Mouse (Mus musculus) embryo, embryonic 10.5 days (tissue): ENCODE measurements around the gene Fgf22.

Experiments used
- DNase-seq: peaks from one replicate; pipeline ENCODE4 v3.0.0-alpha.2; 2015; ENCODE audit warnings: low spot score

Fgf22 gene

DNA sequence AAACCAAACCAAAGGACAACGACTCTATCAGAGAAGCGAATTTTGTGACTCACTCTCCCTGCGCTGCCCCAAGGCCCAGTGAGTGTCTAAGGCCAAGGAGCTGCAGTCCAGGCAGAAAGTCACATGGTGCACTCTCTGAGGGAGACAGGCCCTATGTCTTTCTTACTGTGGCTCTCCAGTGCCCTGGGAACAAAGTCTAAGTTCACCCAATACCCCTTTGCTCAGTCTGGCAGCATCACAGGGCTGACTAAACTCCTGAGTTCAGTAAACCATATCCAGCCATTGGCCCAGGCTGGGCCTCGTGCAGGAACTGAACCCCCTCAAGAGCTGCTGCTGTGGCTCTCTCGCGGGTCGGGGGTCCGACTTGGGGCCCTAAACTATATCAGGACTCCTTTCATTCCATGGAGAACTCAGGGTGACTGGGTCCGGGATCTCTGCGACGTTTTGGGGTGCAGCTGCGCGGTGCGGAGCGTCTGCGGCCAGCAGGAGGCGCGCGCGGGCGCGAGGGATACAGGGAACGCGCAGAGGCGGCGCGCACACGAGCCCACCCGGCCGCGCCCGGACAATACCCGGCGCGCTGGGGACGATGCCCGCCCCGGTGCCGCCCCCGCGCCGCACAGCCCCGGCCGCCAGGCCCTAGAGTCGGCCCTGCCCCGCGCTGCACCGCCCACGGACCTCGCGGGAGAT is 38.3 kb downstream of the Fgf22 start, which contains the start of gene Palm:
Gene Palm, plus strand, starts transcription at position 522 of the 687 bp plus-strand sequence.
- peak; percentile 82 for DNase-seq

DNA sequence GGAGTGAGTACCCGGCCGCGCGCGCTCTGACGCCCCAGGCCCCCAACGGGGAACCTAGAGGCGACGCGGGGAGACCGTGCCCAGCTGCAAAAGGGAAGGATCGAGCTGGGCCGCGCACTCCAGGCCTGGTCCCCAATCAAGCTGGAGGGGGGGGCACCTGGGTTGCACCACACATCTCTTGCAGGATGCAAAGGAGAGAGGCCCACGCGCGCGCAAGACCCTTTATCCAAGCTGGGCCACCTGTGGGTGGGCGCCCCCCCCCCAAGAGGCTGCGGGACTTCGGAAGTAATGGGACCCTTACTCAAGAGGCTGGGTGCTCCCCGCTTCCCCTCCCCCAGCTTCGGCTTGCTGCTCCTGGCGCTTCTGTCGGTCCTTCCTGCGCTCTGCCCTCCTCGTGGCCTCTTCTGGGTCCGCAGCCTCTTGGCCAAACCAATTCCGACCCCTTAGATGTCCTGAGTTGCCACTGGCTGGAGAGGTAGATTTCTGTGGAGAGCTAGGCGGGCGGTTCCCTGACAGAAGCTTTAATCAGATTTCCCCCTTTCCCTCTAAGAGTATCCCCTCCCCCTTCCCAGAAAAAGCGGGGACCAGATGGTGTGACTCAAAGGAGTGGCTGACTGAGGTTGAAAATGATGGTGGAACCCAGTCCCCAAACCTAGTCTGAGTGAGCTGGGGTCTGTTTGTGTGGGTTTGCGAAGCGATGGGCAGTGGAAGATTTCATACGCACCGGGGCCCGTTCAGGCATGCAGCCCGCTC is 39.0 kb downstream of the Fgf22 start:
- DNase-seq: peak; percentile 70

DNA sequence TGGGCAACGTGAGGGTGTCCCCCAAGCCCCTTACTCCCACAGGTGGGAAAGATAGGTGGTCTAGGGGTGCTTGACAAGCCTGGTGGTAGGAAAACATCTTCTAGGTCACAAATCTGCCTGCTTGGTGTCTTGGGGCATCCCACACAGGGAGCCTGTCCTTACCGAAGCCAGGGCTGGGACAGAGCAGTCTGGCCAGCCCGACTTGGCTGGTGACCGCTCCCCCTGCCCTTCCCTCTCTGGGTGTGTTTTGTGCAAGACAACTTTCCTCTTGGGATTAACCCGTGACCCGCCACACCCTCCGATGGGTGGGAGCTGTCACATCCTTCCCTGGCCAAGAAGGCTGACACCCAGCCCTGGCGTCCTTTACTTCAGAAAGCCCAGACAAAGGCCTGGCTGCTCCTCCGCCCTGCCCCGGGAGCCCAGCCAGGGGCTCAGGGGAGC is 39.6 kb downstream of the Fgf22 start:
- DNase-seq: peak; percentile 64

DNA sequence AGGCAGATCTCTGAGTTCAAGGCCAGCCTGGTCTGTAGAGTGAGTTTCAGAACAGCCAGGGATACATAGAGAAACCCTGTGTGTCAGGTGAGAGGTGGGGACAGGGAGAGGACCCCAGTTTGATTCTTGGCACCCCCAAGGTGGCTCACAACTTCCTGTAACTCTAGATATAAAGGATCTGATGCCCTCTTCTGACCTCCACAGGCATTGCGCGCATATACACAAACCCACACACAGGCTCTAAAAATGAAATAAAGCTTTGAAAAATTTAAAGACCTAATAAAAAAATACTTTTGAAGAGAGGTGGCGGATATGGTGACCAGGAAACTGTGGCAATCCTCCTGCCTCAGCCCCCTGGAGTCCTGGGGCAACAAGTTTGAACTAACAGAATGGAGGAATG is 41.0 kb downstream of the Fgf22 start:
- no peak for DNase-seq

DNA sequence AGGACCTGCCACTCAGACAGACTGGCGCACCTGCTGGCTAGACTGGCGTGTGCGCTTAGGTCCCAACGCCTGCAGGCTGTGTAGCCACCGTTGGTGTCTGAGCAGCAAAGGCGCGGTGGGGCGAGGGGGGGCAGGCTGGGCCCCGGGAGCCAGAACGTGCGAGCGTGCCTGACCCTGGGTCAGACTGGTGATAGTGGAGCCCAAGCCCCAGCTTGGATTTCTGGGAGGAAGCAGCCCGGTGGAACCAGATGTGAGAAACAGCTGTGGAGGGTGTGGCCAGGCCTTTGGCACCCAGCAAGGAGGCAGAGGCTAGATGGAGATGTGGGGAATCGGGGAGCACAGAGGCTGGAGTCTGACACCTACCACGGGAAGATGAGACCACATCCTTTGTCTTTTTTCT is 42.5 kb downstream of the Fgf22 start:
- DNase-seq: no peak

DNA sequence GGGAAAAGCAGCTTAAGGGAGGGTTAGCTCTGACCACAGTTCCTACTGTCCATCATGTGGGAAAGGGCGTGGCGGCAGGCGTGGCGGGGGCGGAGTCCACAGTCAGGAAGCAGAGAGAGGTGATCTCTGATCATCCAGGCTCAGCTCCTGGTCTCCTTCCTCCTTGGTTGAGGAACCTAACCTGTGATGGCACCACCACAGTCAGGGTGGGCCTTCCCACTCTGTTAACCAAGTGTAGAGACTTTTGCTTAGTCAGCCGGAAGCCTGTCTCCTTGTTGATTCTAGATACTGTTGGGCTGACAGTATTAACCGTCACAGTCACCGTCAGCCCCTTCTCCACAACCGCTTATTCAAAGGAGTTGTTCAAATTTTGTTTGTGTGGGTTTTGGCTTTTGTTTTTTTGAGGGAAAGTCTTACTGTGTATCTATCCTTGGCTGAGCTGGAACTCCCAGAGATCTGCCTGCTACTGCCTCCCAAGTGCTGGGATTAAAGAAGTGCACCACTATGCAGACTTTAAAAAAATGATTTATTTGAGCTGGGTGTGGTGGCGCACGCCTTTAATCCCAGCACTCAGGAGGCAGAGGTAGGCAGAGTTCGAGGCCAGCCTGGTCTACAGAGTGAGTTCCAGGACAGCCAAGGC is 43.5 kb downstream of the Fgf22 start:
- no peak for DNase-seq

DNA sequence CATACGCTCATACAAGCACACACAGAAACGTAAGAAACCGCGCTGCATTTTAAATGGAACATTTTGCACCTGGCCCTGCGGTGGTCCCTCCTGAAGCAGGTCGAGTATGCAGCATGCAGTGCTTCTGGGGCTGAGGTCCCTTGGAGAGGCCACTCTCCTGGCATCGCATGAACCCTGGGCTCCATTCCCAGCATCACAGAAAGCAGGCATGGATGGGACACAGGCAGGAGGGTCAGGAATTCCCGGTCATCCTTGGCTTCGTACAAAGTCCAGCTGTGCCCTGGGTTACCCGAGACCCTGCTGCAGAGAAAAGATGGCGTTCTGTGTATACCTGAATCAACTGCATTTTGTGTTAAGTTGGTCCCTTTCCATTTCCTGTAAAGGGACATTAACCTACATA is 45.6 kb downstream of the Fgf22 start:
- DNase-seq: no peak

DNA sequence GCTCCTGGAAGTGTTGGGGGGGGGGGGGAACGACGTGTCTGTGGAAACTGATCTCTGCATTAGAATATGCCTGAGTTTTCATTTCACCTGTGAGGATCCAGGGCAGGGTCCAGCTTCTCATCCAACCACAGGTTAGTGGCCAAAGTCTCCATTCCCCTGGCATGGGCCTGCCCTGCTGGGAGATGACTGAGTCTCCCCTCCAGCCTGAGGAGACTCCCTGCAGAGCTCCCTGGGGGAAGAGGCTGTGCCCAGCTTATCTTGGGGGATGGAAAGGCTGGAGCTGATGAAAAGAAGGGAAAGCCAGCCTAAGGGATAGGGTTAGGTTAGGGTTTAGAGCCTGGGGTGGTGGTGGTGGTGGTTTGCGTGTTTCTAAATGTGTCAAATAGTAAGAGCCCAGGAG is 47.0 kb downstream of the Fgf22 start:
- DNase-seq: no peak

DNA sequence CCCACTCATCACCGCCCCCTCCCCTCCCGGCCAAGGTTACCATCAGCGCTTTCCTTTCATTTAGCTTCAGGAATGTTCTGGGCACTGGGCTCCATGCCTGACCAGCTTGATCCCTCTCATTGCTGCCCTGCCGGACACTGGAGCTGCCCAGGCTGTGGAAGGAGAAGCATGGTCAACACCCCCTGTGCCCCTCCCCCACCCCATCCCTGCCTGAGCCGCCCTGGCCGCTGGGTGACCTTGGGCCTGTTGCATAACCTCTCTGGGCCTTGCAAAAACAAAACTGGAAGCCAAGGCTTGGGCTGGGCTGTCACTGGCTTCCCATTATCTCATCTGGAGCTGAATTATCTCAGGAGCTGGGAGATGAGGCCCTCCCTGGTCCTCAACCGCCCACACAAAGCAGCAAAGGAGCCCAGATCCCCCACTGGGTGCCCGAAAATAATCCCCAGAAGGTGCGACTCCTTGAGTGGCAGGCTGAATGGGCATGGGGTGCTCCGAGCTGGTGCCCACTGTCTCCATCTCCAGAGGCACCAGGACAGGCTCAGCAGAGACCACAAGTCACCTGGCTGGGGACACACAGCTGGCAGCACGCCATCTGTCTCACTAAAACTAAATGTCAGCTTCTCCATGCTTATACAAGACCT is 47.6 kb downstream of the Fgf22 start:
- peak; percentile 29 for DNase-seq

DNA sequence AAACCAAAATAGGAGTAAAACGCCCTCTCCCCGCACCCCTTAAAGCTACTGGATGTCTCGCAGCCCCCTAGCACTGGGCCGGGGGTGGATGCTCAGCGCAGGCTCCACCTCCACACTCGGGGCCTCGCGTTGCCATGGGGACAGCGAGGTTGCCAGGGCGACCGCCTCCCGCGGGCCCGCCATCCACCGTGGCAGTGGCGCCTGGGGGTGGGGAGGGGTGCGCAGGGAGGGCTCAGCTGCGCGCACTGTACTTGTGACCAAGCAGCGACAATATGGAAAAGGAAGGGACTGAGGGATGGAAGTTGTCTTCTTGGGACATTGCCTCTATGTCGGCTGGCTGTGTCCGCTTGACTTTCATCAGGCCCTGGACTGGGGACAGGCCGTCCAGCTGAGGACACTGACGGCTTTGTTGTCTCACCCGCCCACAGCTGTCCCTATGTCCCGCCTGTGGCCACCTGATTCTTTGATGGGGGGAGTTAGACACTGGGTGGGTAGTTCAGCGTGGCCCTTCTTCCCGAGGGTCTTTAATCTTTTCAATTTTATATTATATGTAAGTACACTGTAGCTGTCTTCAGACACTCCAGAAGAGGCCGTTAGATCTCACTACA is 48.9 kb downstream of the Fgf22 start:
- DNase-seq: peak; percentile 86

DNA sequence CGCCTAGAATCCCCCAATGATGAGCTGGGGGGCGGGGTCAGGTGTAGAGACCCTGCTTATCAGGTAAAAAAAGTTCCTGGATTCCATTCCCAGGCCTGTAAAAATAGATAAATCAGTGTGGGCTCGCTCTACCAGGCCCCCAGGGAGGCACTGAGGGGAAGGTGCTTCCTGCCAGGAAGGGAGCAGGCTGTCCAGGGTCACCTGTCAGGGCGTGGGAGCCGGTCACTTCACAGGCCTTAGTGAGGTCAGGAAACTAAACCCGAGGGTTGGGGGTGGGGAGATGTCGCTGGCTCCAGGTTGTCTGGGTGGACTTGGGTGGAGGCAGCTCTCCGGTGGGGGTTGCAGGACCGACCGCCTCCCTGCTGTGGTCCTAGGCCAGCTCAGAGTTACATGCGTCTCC is 50.8 kb downstream of the Fgf22 start:
- DNase-seq: no peak

DNA sequence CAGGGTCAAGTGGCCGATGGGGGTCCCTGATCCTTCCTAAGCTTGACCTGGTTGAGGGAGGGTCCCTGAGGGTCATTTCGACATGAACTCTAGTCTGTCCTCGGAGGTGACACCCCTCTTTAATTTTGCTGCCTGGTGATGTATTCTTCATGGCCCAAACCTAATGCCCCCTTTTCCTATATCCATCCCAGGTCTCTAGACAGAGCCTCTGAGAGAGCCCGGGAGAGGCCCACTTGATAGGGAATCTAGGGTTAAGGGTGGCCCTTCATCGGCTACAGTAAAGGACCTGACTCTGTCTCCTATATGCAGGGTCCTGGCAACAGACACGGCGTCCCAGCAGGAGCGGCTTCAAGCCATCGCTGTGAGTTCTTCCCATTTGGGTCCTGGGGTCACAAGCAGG is 51.5 kb downstream of the Fgf22 start:
- no peak for DNase-seq

DNA sequence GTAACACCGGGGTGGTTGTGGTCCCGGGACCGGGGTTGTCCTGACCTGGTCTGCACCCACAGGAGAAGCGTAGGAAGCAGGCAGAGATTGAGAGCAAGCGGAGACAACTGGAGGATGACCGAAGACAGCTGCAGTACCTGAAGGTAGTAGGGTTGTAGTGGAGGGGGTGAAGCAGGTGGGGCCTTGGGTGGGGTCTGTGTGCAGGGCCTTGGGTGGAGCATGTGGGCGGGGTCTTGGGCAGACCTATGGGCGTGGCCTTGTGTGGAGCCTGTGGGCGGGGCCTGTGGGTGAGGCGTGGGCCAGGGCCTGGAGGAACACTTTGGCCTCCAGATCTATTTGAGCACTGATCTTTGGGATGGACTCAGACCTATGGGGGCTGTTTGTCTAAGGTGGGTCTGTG is 52.1 kb downstream of the Fgf22 start:
- DNase-seq: no peak

DNA sequence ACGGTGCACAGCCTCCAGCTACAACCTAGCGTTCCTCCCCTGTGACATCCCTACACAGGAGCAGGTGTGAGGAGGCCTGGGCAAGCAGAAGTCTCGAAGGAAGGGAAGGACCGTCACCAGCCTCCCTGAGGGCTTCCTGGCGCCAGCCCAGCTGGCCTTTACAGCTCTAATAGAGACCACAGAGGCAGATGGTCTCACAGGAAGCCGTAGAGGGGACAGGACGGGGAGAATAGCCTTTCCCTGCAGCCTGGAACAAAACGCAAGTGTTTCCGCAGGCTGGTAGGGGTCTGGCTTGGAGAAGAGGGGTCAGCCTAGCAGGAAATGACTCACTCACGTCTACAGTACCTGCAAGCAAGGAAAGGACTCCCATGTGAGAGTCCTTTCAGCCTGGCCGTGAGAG is 53.0 kb downstream of the Fgf22 start:
- no peak for DNase-seq
